Mouse (Mus musculus): ENCODE measurements around the gene Trub1.

GRCm38 (mm10) chr19:57451762-57452161 lies 950 bp upstream of the Trub1 start:
- TF ChIP-seq CTCF (conservative IDR thresholded peaks at IDR 0.05; ENCODE audit: low read length) (no peak), NANOG (IDR thresholded peaks at IDR 0.05; ENCODE audit: borderline replicate concordance, low read length) (no peak), POU5F1 (IDR thresholded peaks at IDR 0.05; ENCODE audit: borderline replicate concordance, low read length) (no peak)
